Mouse (Mus musculus): ENCODE measurements around the gene Ntn3.

DNA sequence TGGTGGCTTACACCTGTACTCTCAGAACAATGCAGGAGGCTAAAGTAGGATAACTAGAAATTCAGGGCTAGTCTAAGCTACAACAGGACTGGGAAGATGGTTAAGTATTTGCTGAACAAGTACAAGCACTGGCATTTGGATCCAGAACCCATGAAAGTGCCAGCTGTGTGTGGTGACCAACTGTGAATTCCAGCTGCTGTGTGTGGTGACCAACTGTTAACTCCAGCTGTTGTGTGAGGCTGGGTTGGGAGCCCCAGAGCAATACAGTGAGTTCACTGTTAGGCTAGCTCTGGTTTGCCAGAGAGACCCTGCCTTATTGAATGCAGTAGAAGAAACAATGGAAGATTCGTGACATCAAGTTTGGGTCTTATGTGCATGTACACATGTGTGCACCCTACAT, 27.1 kb upstream of the Ntn3 start:
- TF ChIP-seq CTCF (IDR thresholded peaks at IDR 0.05; ENCODE audit: control insufficient read depth, insufficient read depth, low read length) (no peak), POLR2A (IDR thresholded peaks at IDR 0.05; ENCODE audit: borderline replicate concordance, control insufficient read depth, low read depth, low read length) (no peak)
